Mouse (Mus musculus): ENCODE data around the gene Asic2.

Asic2 gene

DNA sequence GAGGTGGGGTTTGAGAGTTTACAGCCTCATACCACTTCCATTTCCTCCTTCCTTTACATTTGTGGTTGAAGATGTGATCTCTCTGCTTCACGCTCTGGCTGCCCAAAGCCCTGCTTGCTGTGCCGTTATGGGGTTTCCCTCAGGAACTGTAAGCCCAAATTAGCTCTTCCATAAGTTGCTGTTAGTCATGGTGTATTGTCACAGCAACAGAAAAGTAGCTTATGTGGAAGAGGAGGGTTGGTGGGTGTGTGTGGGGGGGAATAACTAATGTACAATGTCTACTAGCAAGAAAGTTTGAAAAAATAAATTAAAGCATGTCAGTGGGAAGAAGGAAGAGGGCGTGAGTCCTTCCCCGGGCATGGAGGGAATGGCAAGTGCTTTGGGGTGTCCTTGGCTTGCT lies 896.4 kb downstream of the Asic2 start:
- DNase-seq = no peak

DNA sequence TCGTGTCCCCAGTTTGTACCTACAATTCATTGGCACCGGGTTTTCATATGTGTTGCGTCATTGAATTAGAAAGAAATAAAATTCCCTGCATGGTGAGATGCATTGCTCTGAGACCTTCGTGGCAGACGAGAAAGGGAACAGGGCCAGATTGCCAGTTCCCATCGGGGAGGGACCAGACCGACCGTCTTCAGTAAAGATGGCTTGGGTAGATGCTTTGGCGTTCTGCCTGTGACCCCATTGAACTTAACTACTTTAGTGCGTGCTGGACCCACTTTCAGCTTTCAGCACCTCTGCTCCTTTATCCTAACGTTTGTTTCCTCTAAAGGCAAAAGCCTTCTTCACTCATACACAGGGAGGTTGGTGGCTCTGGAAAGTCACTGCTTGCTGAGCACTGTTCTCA lies 902.9 kb downstream of the Asic2 start:
- no peak for DNase-seq

DNA sequence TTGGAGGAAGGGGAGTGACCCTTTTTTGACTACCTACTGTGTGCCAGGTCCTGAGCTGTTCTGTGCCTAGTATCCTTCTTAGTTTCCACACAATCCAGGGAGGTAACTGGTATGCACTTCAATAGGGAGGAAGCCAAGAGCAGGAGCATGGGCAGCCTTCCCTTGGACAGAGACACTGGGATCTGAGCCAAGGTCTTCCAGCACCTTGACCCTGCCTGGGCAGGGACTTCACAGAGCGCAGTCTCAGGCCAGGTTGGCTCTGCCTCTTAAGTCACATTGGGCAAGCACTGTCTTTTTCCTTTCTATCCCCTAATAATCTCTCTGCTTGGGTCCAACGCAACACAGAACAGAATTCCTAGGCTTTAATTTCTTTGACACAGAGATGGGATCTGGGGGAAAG lies 904.3 kb downstream of the Asic2 start:
- peak; percentile 47 for DNase-seq

DNA sequence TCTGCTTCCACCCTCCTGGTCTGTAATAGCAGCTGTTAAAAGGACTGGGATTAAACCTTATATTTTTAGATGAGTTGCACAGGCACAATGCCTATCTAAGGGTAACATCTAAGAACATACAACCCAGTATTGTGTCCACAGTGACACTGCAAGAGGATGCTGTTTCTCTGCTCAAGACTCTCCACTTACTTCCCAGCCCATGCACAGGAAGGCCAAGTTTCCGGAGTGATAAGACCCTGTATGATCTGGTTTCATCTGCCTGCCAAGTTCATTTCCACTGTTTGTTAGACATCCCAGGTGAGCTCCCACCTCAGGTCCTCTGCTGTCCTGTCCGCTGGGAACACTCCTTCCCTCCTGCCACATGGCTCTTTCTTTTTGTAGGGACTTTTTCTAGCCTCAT lies 908.2 kb downstream of the Asic2 start:
- DNase-seq = no peak

DNA sequence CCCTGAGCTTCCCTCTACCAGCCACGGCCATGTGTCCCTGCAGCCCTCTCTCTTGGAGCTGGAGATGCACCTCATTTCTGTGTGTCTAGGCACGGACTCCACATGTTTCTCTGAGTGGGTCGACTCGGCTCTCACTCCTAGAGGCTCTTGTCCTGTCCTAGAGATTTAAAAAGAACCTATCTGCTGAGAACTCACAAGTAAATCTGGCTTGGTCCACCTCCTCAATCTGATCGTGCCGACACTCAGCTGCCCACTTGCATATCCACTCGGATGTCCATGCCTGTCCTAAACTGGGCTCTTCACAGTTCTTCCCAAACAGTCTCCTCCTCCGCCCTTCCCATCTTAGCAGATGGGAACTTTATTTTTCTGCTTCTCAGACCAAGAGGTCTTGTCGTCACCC lies 908.7 kb downstream of the Asic2 start:
- DNase-seq = no peak

DNA sequence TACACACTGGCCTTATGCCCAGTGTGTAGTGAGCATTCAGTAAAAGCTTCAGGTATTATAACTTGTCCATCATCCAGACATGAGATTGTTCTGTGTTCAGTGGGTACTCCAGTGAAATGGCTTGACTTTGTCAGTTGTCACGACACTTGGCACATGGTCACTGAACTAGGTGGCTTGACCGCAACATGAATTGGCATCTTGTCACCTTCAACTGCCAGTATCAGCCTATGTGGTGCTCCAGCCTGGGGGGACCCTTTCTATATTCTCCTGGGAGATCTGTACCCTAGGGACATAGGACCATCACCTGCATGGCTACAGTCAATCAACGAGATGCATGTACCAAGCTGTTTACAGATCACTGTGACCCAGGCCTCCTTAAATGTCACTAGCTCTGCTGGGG lies 910.8 kb downstream of the Asic2 start:
- no peak for DNase-seq

DNA sequence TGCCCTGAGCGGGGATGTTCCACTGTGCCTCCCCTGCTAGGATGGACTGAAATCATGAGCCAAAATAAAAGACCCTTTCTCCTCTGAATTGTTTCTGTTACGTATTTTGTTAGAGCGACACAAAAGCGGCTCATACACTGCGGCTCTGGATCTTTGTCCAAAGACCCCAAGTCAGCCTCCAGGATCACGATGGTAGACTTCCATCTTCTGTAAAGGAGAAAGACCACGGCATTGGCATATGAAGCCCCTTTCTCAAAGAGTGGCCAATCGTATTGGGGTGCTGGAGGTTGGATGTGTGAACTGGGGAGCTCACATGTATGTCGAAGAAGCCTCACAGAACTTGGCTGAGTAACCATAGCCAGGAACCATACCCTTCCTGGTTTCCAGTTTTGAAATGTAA lies 911.5 kb downstream of the Asic2 start:
- DNase-seq = no peak

DNA sequence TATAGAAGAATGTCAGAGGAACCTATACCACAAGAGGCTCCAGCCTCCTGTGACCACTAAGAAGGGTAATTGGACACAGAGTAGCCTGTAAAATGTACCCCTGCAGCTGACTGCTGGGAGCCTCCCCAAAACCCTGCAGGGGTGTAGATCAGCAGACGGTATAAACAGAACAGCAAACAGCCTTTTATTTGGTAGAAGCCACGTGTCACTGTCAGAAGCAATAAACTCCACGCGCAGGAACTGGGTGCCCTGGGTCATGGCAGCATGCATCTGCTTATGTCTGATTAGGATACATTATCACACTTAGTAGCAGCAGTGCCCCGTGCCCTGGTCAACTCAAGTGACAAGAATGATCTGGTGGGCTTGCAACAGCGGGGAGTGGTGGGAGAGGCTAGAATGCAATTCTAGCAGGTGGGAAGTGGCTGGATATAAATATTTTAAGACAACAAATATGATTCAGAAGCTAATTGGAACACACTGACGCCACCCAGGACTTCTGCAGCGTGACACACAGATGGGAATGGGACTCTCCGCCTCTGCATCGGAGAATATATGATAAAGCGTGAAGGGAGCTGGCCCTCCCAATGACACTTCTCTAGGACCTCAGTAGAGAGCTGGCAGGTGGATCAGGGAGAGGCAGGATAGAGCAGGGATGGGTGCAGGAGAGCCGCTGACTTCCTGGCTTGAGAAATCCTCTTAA lies 912.7 kb downstream of the Asic2 start:
- DNase-seq = no peak

DNA sequence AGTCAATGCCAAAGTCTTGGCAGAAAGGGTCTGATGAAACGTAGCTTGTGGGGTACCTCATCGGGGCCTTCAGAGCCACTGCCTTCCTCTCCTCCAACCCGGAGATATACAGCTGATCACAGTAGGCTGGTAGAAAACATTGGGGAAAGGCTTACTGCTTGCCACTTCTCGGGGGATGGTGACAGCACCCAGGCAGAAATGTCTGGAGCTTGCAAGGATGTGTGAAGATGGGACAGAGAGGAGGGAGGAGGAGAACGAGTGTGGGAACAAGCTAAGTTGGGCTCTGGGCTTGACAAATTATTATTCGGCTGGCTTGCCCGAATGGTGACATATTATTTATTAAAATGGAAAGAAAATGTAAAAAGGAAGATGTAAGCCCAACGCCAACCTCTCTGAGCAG lies 914.4 kb downstream of the Asic2 start:
- DNase-seq = no peak

DNA sequence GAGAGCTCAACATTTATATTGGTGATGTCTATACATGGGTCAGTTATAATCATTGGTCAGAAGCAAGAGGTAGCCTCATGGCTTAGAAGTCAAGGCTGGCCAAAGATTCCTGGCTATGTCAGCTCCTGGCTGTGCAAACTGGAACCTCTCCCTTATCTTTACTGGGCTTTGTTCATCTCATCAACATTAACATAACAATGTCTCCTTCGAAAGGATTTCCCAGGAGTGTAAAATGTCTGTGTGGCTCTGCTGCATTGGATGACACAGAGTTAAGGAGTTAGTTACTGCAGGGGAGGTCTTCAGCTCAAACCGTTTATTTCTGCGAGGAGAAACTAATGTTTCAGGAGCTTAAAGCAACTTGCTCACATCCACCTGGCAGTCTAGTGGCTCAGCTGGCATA lies 926.6 kb downstream of the Asic2 start:
- no peak for DNase-seq

DNA sequence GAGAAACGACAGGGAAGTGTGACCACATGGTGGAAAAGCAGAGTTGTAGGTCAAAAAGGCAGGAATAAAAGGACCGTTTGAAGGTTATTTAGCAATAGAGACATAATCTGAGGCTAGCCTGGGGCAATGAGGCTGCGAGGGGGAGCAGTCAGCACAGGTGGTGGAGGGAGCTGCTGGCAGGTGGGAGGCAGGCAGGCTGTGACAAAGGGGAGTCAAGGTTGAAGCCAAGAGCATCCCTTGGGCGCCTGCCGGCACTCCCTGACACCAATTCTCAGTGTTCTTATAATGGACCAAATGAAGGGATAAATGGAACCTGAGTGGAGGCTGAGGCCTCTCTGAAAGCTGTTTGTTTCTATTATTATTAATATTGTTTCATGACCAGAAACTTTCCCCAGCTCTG lies 928.3 kb downstream of the Asic2 start:
- no peak for DNase-seq

DNA sequence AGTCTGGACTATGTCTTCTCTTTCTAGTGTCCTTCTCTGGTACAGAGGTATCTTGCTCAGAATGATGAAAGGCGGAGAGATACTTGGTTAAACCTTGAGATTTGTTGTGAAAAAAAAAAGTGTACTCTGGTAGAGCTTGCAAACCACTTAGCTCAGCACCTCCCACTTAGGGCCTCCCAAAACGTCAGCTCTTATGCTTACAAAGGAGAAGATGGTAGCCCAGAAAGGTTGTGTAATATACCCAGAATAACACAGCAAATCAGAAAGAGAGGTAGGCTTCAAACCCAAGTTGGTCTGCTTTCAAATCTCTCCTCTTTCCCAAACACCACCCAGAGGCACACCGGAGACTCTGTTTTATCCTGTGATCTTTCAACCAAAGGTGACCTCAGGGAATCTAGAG lies 936.1 kb downstream of the Asic2 start:
- DNase-seq = no peak

DNA sequence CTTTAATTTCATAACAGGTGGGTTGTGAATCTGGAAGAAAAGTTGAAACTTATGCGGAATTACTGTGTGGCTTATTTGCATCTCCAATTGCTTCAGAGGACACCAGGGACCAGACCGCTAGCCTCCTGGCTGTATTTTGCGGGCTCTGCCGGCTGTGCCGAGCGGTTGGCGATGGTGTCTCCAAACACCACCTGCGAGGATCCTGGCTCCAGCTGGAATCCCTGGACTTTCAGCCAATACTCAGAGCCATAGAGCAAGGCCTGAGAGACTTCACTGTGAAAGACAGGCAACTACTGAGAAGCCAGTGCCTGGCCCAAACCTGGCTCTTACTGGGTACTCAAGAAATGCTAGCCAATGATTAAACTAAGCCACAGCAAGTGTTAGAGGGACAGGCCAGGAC lies 953.5 kb downstream of the Asic2 start:
- DNase-seq = no peak

DNA sequence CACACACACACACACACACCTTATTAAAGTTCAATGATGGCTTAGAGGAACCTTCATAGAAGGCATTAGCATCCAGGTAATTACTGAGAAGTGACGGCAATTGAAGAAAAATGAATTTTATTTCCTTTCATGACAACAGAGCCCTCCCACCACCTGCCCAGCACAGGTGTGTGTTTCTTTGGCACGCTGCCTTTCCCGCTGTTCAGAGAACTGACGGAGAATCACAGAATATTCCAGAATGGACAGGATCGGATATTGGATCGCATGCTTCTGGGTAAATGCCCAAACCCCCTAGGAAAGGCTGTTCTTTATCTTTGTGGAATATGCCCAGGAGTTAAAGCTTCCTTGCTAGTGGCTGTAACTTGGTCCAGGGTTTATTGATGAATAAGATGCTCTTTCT lies 954.8 kb downstream of the Asic2 start:
- DNase-seq = no peak

DNA sequence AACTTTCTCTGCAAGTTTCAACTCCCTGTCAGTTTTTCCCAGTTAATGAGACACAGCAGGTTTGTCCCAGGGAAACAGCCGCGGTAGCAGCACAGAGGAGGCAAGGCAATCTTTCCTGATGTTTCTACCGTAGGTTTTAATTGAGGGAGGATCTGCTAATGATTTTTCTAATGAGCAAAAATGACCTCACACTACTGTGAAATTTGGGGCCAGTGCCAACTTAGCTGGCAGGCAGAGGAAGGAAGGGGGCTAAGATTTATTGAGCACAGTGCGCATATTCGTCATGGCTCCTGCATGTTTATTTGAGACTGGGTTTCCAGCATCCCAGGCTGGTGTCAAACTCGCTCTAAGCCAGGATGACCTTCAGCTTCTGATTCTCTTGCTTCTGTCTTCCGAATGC lies 957.5 kb downstream of the Asic2 start:
- no peak for DNase-seq

DNA sequence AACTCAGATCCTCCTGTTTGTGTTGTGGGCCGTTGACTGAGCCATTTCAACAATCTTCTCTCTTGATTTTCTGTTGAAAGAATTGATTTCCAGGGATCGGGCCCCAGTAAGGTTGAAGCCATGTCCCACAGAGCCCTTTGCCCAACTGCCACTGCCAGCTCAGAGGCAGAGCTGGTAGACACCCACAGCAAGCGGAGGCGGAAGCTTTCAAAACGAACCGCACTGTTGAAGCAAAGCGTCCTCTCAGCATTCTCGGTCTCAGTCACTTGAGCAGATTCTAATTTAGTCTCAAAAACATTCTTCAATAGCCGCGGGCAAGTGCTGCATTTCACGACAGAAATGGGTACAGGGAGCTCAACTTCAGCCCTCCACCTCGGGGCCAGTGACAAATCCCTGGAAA lies 958.9 kb downstream of the Asic2 start:
- no peak for DNase-seq

DNA sequence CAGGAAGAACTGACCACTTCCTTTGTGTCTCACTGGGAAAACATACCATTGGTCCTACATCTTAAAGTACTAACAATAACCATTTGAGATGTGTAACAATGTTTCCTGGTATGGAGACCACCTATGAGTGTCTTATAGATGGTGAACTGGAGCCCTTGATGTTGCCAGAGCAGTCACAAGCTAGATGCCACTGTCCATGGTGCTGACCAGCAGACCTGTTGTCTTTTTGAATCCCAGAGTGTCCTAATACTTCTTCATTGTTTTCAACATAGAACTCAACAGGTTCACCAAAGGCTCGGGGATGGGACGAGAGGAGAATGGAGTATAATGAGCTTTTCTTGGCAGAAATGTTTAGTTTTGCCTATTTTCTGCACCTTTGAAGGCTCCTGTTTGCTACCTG lies 962.4 kb downstream of the Asic2 start:
- peak; percentile 8 for DNase-seq

DNA sequence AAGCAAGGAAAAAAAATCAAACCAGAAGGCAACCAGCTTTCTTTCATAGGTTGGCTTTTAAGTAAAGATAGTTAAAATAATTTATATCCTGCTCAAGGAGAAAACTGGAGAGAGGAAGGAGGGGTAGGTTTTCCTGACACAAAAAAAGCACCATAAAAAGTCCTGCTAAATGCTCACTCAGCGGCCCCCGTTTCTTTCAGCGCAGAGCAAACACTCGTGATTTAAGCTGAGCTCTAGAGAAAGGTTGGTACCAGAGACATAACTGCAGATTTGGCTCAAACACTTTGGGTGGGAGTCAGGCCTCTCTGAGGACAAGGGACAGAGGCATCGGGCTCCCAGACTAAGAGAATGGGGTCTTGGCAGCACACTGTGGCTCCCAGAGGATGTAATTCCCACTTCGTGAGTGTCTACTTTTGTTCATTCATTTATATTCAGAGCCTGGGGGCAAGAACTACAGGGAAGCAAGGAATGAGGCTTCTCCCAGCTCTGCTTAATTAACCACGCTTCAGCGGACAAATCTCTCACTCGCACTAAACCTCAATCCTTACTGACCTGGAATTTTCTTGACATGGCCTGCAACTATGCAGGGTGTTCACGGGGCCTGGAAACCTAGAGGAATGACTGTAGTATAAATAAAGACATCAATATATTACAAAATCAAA lies 965.4 kb downstream of the Asic2 start:
- no peak for DNase-seq

DNA sequence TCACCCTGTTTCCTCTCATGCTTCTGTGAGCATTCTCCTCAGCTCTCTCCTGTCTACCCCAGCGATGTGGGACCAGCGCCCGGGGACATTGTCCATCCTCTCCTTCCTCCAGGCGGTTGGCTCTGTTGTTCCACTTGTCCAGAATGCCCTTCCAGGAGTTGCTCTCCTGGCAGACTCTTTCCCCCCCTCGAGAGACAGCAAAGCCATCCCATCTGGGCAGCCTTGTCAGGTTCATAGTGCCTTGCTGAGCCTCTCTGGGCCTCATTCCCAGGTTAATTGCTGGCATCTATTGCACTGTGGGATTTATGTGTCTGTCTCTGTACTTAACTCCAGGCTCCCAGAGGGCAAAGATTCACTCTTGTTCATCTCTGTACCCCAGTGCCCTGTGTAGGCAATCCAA lies 972.6 kb downstream of the Asic2 start:
- no peak for DNase-seq

DNA sequence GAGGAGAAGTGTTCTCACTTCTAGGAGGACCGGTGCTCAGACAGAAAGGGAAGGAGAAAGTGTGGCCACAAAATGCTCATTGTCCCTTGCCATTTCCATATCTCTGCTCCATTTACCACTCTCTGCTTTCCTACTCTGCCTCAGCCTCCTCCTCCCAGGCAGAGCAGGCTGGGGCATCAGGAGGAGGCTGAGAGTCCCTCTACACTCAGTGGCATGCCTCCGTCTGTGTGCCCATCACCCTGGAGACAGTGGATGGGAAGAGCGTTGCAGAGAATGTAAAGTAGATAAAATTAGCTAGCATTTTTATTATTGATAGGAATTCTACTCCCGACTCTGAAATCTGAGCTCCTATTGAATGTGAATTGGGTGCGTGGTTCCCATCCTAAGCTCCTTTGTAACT lies 984.7 kb downstream of the Asic2 start:
- no peak for DNase-seq

DNA sequence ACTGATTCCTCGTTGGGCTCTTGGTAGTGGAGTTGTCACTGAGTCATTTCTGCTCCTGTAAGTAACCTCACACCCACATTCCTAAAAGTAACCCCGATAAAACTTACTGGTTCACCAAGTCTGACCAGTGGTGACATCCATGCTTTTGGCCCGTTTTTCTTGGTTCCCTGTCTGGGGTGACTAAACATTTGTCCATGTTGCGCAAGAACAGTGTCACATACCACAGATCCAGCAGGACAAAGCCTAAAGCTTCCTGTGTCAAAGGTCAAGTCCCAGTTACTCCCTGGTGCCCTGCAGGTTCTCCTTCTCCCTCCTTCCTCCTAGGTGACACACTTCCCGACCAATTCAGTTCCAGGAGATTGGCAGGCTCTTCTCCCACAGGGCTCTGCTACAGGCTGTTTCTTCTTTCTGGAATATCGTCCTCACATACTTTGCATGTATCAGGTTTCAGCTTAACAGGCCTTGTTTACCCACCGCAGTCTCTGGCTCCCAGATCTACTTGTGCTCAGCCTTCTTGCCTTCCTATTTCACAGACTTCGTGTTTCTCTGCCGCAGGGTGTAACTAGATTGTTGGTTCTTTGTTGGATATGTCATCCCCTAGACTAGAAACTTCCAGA lies 991.9 kb downstream of the Asic2 start:
- DNase-seq = no peak

DNA sequence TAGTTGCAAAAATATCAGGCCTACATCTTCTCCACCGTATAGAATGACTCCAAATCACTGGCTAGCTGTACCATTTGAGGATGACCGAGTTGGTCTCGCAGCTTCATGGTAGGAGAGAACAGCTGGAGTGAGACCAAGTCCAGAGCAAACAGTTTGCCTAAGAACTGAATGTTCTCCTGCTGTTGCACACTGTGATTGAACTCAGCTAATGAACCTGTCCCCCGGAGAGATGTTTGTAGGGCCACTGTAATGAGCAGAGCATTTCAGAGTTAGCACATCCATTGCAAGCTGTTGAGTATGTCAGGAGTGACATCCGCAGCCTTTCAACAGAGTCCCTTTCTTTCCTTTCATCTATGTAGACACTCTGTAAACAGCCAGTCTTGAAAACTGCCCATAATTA lies 993.6 kb downstream of the Asic2 start:
- DNase-seq = no peak

DNA sequence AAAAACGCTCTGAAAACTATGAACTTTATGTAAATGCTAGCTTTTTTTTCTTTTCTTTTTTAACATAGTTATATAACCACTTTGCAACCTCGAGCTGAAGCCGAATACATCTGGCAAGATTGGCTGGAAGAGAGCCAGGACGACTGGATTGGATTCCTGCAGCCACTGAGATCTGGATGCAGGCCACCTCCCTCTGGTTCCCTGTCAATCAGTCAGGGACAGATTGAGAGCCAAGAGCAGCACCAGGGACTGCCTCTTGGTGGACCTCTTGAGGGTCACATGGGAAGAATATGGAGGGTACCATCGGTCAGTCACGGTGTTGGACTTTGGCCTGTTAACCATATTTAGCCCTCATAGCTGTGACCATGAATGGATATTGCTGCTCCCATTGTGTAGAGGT lies 994.3 kb downstream of the Asic2 start:
- DNase-seq = peak; percentile 59

DNA sequence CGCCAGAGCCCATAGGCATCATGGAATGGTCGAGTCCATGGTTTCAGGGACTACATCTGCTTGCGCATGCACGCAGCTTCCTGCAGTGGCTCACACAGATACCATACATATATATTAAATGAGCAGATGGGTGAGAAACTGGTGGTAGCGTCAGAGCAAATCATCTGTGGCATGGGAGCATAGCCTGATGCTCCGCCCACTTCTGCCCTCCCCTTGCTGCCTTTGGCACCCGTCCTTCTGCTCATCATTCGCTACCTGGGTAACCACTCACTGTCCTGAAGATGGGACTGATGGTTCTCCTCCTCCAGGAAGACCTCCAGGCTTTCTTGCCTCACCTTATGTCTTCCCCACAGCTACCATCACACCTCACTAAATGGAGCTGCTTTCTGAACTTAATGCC lies 995.0 kb downstream of the Asic2 start:
- DNase-seq = no peak

DNA sequence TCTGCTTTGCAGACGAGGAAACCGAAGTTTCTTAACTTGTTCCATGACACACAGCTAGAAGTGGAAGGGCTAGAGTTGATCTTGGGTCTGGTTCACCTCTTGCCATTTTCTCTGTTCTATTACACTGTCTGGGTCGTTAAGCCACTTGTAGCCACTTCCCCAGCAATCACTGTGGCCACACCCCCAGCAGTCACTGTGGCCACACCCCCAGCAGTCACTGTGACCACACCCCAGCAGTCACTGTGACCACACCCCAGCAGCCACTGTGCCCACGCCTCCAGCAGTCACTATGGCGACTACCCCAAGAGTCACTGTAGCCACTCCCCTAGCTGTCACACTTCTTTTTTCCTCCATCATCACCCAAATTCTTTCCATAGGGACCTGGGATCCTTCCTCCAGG lies 1000.7 kb downstream of the Asic2 start:
- no peak for DNase-seq

All from kidney, adult 9 months (tissue).